Mouse (Mus musculus) myocyte (in vitro differentiated cells): Measurements from ENCODE around the gene Commd2.

ENCODE experiments used
- MAX ChIP-seq: IDR thresholded peaks from one replicate; pipeline ENCODE4 v1.6.1; 2011; ENCODE audit warnings: low read depth, mild to moderate bottlenecking, control low read depth
- POLR2A ChIP-seq: IDR thresholded peaks from one replicate; pipeline ENCODE4 v1.6.1; 2011; ENCODE audit warnings: low read depth, mild to moderate bottlenecking, control low read depth, moderate library complexity; ENCODE audit not compliant: insufficient read length
- REST ChIP-seq: IDR thresholded peaks from one replicate; pipeline ENCODE4 v1.6.1; 2011; ENCODE audit warnings: mild to moderate bottlenecking, control low read depth, moderate library complexity; ENCODE audit not compliant: insufficient read depth, insufficient read length
- USF1 ChIP-seq: IDR thresholded peaks from one replicate; pipeline ENCODE4 v1.6.1; 2011; ENCODE audit warnings: low read depth, mild to moderate bottlenecking, control low read depth, moderate library complexity

- TF ChIP-seq POLR2A (no peak), REST (no peak), USF1 (no peak), MAX (no peak)
Measured at GRCm38 (mm10) chr3:57663731-57664130, 12.2 kb upstream of the Commd2 start.
